Mouse (Mus musculus): Measurements from ENCODE around the gene Mapk12. TPM values are rescaled to one million over a fixed set of nuclear protein-coding genes. Genes with fewer than 3 reads are reported as not detected.

The Mapk12 gene
- polyA plus RNA-seq, 1 experiment, result 35.0 TPM

GRCm38 (mm10) chr15:89138046-89138405, 2.5 kb downstream of the Mapk12 start:
- Histone ChIP-seq H3K4me2 (ENCODE audit: low read depth) (no peak overlapping the region), H3K4me3 (no peak overlapping the region)

GRCm38 (mm10) chr15:89137378-89138045, 3.0 kb downstream of the Mapk12 start:
- H3K36me3 ChIP-seq (ENCODE audit: control insufficient read depth, insufficient read depth), result no peaks in the 10 kb centered on the region
- no peak overlapping the region for H3K4me3 ChIP-seq
- no peak overlapping the region for H3ac ChIP-seq (ENCODE audit: control insufficient read depth, insufficient read length)
- no peaks in the 10 kb centered on the region for H3K27me3 ChIP-seq (ENCODE audit: control insufficient read depth, insufficient read depth, insufficient read length)
- no peak for TF ChIP-seq TCF3 (IDR thresholded peaks at IDR 0.05; ENCODE audit: insufficient read length, low read depth)
- no peak for TF ChIP-seq E2F4 (IDR thresholded peaks at IDR 0.05; ENCODE audit: insufficient read depth)
- peak in 1 of 3 experiments; percentile 32 for TF ChIP-seq MYOG (IDR thresholded peaks at IDR 0.05; ENCODE audit: control insufficient read depth in 1 of 3, insufficient read depth in 1 of 3, insufficient read length in 2 of 3, low read depth in 2 of 3)
- TF ChIP-seq POLR2A (IDR thresholded peaks at IDR 0.05; ENCODE audit: insufficient read length, low read depth), result no peak
- peak overlapping the region; percentile 22 for H3K4me2 ChIP-seq (ENCODE audit: low read depth)
- no peaks in the 10 kb centered on the region for H3K79me2 ChIP-seq (ENCODE audit: control insufficient read depth, insufficient read depth)

More at GRCm38 (mm10) chr15:89138046-89138405, 2.5 kb downstream of the Mapk12 start:
- Histone ChIP-seq H3K79me2 (ENCODE audit: control insufficient read depth, insufficient read depth) (no peaks in the 10 kb centered on the region), H3ac (ENCODE audit: control insufficient read depth, insufficient read length) (no peak overlapping the region), H3K36me3 (ENCODE audit: control insufficient read depth, insufficient read depth) (no peaks in the 10 kb centered on the region), H3K27me3 (ENCODE audit: control insufficient read depth, insufficient read depth, insufficient read length) (no peaks in the 10 kb centered on the region)
- TF ChIP-seq TCF3 (IDR thresholded peaks at IDR 0.05; ENCODE audit: insufficient read length, low read depth) (no peak), CEBPB (IDR thresholded peaks at IDR 0.05; ENCODE audit: insufficient read depth, poor library complexity, severe bottlenecking) (no peak)

- H3K27me3 ChIP-seq (ENCODE audit: control insufficient read depth, insufficient read depth, insufficient read length), result no peaks in the 10 kb centered on the region
- no peak overlapping the region for H3ac ChIP-seq (ENCODE audit: control insufficient read depth, insufficient read length)
- no peak overlapping the region for H3K4me2 ChIP-seq (ENCODE audit: low read depth)
- no peaks in the 10 kb centered on the region for H3K79me2 ChIP-seq (ENCODE audit: control insufficient read depth, insufficient read depth)
- H3K4me3 ChIP-seq, result no peak overlapping the region
- no peak for TF ChIP-seq E2F4 (IDR thresholded peaks at IDR 0.05; ENCODE audit: insufficient read depth)
- no peak for TF ChIP-seq MYOG (IDR thresholded peaks at IDR 0.05; ENCODE audit: control insufficient read depth in 1 of 3, insufficient read depth in 1 of 3, insufficient read length in 2 of 3, low read depth in 2 of 3)
- TF ChIP-seq USF1 (IDR thresholded peaks at IDR 0.05; ENCODE audit: low read depth), result no peak
- no peak for TF ChIP-seq TCF12 (IDR thresholded peaks at IDR 0.05; ENCODE audit: insufficient read depth, poor library complexity, severe bottlenecking)
- TF ChIP-seq POLR2AphosphoS2 (IDR thresholded peaks at IDR 0.05; ENCODE audit: insufficient read length, low read depth), result no peak
- TF ChIP-seq REST (IDR thresholded peaks at IDR 0.05; ENCODE audit: insufficient read depth, insufficient read length), result no peak
- no peak for TF ChIP-seq SRF (IDR thresholded peaks at IDR 0.05; ENCODE audit: control insufficient read depth, insufficient read length, low read depth)
- TF ChIP-seq POLR2A (IDR thresholded peaks at IDR 0.05; ENCODE audit: insufficient read length, low read depth), result no peak
- TF ChIP-seq TCF3 (IDR thresholded peaks at IDR 0.05; ENCODE audit: insufficient read length, low read depth), result no peak
- TF ChIP-seq CEBPB (IDR thresholded peaks at IDR 0.05; ENCODE audit: insufficient read depth, poor library complexity, severe bottlenecking), result no peak
- TF ChIP-seq MAX (IDR thresholded peaks at IDR 0.05; ENCODE audit: low read depth), result no peak
- TF ChIP-seq MYOD1 (IDR thresholded peaks at IDR 0.05; ENCODE audit: control insufficient read depth in 1 of 3, insufficient read length in 2 of 3, low read depth in 2 of 3), result no peak
- H3K36me3 ChIP-seq (ENCODE audit: control insufficient read depth, insufficient read depth), result no peaks in the 10 kb centered on the region
Observed at GRCm38 (mm10) chr15:89136461-89137155, 3.9 kb downstream of the Mapk12 start.

- no peaks in the 10 kb centered on the region for H3K79me2 ChIP-seq (ENCODE audit: control insufficient read depth, insufficient read depth)
- H3ac ChIP-seq (ENCODE audit: control insufficient read depth, insufficient read length), result no peak overlapping the region
- no peaks in the 10 kb centered on the region for H3K27me3 ChIP-seq (ENCODE audit: control insufficient read depth, insufficient read depth, insufficient read length)
- TF ChIP-seq POLR2A (IDR thresholded peaks at IDR 0.05; ENCODE audit: insufficient read length, low read depth), result no peak
- no peak for TF ChIP-seq CEBPB (IDR thresholded peaks at IDR 0.05; ENCODE audit: insufficient read depth, poor library complexity, severe bottlenecking)
- no peak for TF ChIP-seq MYOD1 (IDR thresholded peaks at IDR 0.05; ENCODE audit: control insufficient read depth in 1 of 3, insufficient read length in 2 of 3, low read depth in 2 of 3)
- TF ChIP-seq REST (IDR thresholded peaks at IDR 0.05; ENCODE audit: insufficient read depth, insufficient read length), result no peak
- no peak for TF ChIP-seq MYOG (IDR thresholded peaks at IDR 0.05; ENCODE audit: control insufficient read depth in 1 of 3, insufficient read depth in 1 of 3, insufficient read length in 2 of 3, low read depth in 2 of 3)
- TF ChIP-seq E2F4 (IDR thresholded peaks at IDR 0.05; ENCODE audit: insufficient read depth), result no peak
- no peak for TF ChIP-seq POLR2AphosphoS2 (IDR thresholded peaks at IDR 0.05; ENCODE audit: insufficient read length, low read depth)
- no peak for TF ChIP-seq MAX (IDR thresholded peaks at IDR 0.05; ENCODE audit: low read depth)
- no peak for TF ChIP-seq SRF (IDR thresholded peaks at IDR 0.05; ENCODE audit: control insufficient read depth, insufficient read length, low read depth)
- no peak for TF ChIP-seq USF1 (IDR thresholded peaks at IDR 0.05; ENCODE audit: low read depth)
- no peak for TF ChIP-seq TCF3 (IDR thresholded peaks at IDR 0.05; ENCODE audit: insufficient read length, low read depth)
- no peak for TF ChIP-seq TCF12 (IDR thresholded peaks at IDR 0.05; ENCODE audit: insufficient read depth, poor library complexity, severe bottlenecking)
- H3K36me3 ChIP-seq (ENCODE audit: control insufficient read depth, insufficient read depth), result peaks cover 5% of the 10 kb centered on the region
- H3K4me3 ChIP-seq, result no peak overlapping the region
- H3K4me2 ChIP-seq (ENCODE audit: low read depth), result no peak overlapping the region
Observed at GRCm38 (mm10) chr15:89131316-89131715, 9.2 kb downstream of the Mapk12 start.

- no peak overlapping the region for H3ac ChIP-seq (ENCODE audit: control insufficient read depth, insufficient read length)
- H3K36me3 ChIP-seq (ENCODE audit: control insufficient read depth, insufficient read depth), result peaks cover 5% of the 10 kb centered on the region
- no peak overlapping the region for H3K4me2 ChIP-seq (ENCODE audit: low read depth)
- TF ChIP-seq POLR2A (IDR thresholded peaks at IDR 0.05; ENCODE audit: insufficient read length, low read depth) (no peak), TCF12 (IDR thresholded peaks at IDR 0.05; ENCODE audit: insufficient read depth, poor library complexity, severe bottlenecking) (no peak), CEBPB (IDR thresholded peaks at IDR 0.05; ENCODE audit: insufficient read depth, poor library complexity, severe bottlenecking) (no peak), REST (IDR thresholded peaks at IDR 0.05; ENCODE audit: insufficient read depth, insufficient read length) (no peak), MYOD1 (IDR thresholded peaks at IDR 0.05; ENCODE audit: control insufficient read depth in 1 of 3, insufficient read length in 2 of 3, low read depth in 2 of 3) (no peak), POLR2AphosphoS2 (IDR thresholded peaks at IDR 0.05; ENCODE audit: insufficient read length, low read depth) (no peak), MYOG (IDR thresholded peaks at IDR 0.05; ENCODE audit: control insufficient read depth in 1 of 3, insufficient read depth in 1 of 3, insufficient read length in 2 of 3, low read depth in 2 of 3) (no peak), SRF (IDR thresholded peaks at IDR 0.05; ENCODE audit: control insufficient read depth, insufficient read length, low read depth) (no peak), USF1 (IDR thresholded peaks at IDR 0.05; ENCODE audit: low read depth) (no peak), E2F4 (IDR thresholded peaks at IDR 0.05; ENCODE audit: insufficient read depth) (no peak), TCF3 (IDR thresholded peaks at IDR 0.05; ENCODE audit: insufficient read length, low read depth) (no peak), MAX (IDR thresholded peaks at IDR 0.05; ENCODE audit: low read depth) (no peak)
- H3K79me2 ChIP-seq (ENCODE audit: control insufficient read depth, insufficient read depth), result no peaks in the 10 kb centered on the region
- H3K4me3 ChIP-seq, result no peak overlapping the region
- H3K27me3 ChIP-seq (ENCODE audit: control insufficient read depth, insufficient read depth, insufficient read length), result no peaks in the 10 kb centered on the region
Observed at GRCm38 (mm10) chr15:89130245-89130644, 10.3 kb downstream of the Mapk12 start.
